27 mouse cellular contexts compared by ENCODE assay signal in genomic region chr2:37972621-37973020, GRCm38 (mm10).
DNase-seq lines count a peak whose midpoint lies in the region; ATAC-seq and TF ChIP-seq lines count a peak whose summit lies in the region.
"Had no signal": no experiment of that assay in that cellular context is flagged by ENCODE, and none has a peak within 500 bp of the region (broad histone marks: within the 10 kb centered on the region; RNA-seq: fewer than 3 reads in every experiment).

No protein-coding gene starts in this region.

- H3K4me3 ChIP-seq in kidney, postnatal 0 days (replicated peaks; ENCODE audit: low read depth, low read length): no peak overlapping the region
- H3K4me3 ChIP-seq: erythroblast, embryonic 14.5 days; heart, embryonic 10.5 days; heart, embryonic 15.5 days; hindbrain, embryonic 12.5 days; liver, embryonic 12.5 days; megakaryocyte, embryonic 14.5 days; midbrain, embryonic 13.5 days had no signal

- TF ChIP-seq CTCF in kidney, postnatal 0 days (IDR thresholded peaks at IDR 0.05; ENCODE audit: low read depth): no peak

- H3K9ac ChIP-seq in kidney, postnatal 0 days (ENCODE audit: low read depth, low read length): no peak overlapping the region
- H3K9ac ChIP-seq: heart, embryonic 15.5 days; hindbrain, embryonic 12.5 days; liver, embryonic 12.5 days; liver, postnatal 0 days; midbrain, embryonic 13.5 days had no signal

- H3K27ac ChIP-seq in kidney, postnatal 0 days: no peak overlapping the region
- H3K27ac ChIP-seq: heart, embryonic 10.5 days; heart, embryonic 15.5 days; hindbrain, embryonic 12.5 days; hindbrain, postnatal 0 days; liver, embryonic 12.5 days; midbrain, embryonic 13.5 days had no signal

- no peaks in the 10 kb centered on the region for H3K36me3 ChIP-seq in kidney, postnatal 0 days (ENCODE audit: insufficient read depth, low read length)
- H3K36me3 ChIP-seq: heart, embryonic 10.5 days; heart, embryonic 15.5 days; hindbrain, embryonic 12.5 days; liver, embryonic 12.5 days; midbrain, embryonic 13.5 days had no signal

- H3K4me2 ChIP-seq in kidney, postnatal 0 days (ENCODE audit: low read length): no peak overlapping the region
- H3K4me2 ChIP-seq: heart, embryonic 15.5 days; hindbrain, embryonic 12.5 days; liver, embryonic 12.5 days; midbrain, embryonic 13.5 days had no signal

- no peaks in the 10 kb centered on the region for H3K9me3 ChIP-seq in kidney, postnatal 0 days (replicated peaks; ENCODE audit: low read length)
- H3K9me3 ChIP-seq: G1E; heart, embryonic 10.5 days; heart, embryonic 15.5 days; hindbrain, embryonic 12.5 days; liver, embryonic 12.5 days; megakaryocyte, embryonic 14.5 days; midbrain, embryonic 13.5 days had no signal

- peak; percentile 61 for DNase-seq in embryo, embryonic 10 days (ENCODE audit: low spot score)
- no peak for DNase-seq in embryo, embryonic 9.5 days (ENCODE audit: extremely low spot score)
- no peak for DNase-seq in kidney, postnatal 0 days (ENCODE audit: low spot score)
- no peak for DNase-seq in kidney, adult 11 months
- peak; percentile 87 for DNase-seq in hindlimb bud, embryonic 11.5 days (ENCODE audit: extremely low spot score, low read depth, low spot score)
- no peak for DNase-seq in cerebellum, postnatal 36 days
- no peak for DNase-seq in adrenal gland, adult 2 months
- no peak for DNase-seq in adrenal gland, adult (ENCODE audit: inconsistent age in 2 of 2, low spot score in 1 of 2)
- DNase-seq: cerebellum, adult 2 months; cerebellum, postnatal 14 days; gastrocnemius, postnatal 14 days; kidney, postnatal 14 days; liver, postnatal 0 days; lung, postnatal 4 days; retina, postnatal 1 day; right cerebral cortex, postnatal 14 days had no signal

- no peaks in the 10 kb centered on the region for H3K27me3 ChIP-seq in kidney, postnatal 0 days (ENCODE audit: insufficient read depth, low read length)
- H3K27me3 ChIP-seq: CH12.LX; heart, embryonic 15.5 days; hindbrain, embryonic 12.5 days; liver, embryonic 12.5 days; megakaryocyte, embryonic 14.5 days; midbrain, embryonic 13.5 days had no signal

- H3K4me1 ChIP-seq in kidney, postnatal 0 days (replicated peaks; ENCODE audit: insufficient read depth, low read length): no peaks in the 10 kb centered on the region

- WGBS in kidney, postnatal 0 days: 30% methylated on average over 6 of the region's 6 CpGs

- 0 out of 2 replicates have a peak, but pooled peaks have one; percentile 13 for ATAC-seq in kidney, postnatal 0 days (replicated peaks; ENCODE audit: low FRiP score, low read depth)
- ATAC-seq: hindbrain, postnatal 0 days; intestine, embryonic 16.5 days; liver, embryonic 12.5 days; liver, postnatal 0 days; midbrain, embryonic 13.5 days had no signal

Comparison
In these comparisons a context has a peak if more than half of its experiments do, and no peak if none do; other contexts are left out.
1. DNase-seq: peak in embryo, embryonic 10 days (single experiment) and hindlimb bud, embryonic 11.5 days (single experiment); none in embryo, embryonic 9.5 days (single experiment), kidney, postnatal 0 days (single experiment), kidney, adult 11 months (single experiment), cerebellum, postnatal 36 days (0 of 2), adrenal gland, adult 2 months (single experiment) and adrenal gland, adult (0 of 2).